Mouse (Mus musculus) embryo, embryonic 10.5 days (tissue): ENCODE results near the gene Fam19a3.
A peak's percentile ranks its signal among the peaks of the same experiment; 100 is the strongest.
"Not testable (repeated sequence)": the region's sequence is repeated elsewhere in the genome, so short reads cannot be mapped to it uniquely, and the experiment has no call there.

Source experiments
- DNase-seq: peaks from one replicate; pipeline ENCODE4 v3.0.0-alpha.2; 2015; ENCODE audit warnings: low spot score

Fam19a3 gene

DNA sequence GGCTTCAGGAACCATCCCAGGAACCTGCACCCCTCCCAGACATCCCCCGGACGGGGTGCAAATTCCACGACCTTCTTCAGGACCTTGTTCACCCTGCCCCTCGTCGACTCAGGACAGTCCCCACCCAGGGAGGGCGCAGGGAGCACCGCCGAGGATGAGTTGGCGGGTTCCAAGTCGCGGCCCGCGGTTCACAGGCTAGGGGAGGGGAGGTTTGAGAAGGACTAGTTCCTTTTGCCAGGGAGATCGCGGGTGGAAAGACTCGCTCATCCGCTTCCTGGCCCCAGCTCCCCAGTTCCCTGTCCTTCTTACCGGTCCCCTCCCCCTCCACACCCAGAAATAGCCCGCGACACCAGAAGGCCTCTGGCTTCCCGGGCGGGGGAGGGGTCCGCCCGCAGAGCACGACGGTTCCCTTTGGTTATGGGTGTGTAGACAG lies at the start of gene Fam19a3:
Fam19a3 (minus strand) TSS at position 370 of the 433 bp plus-strand sequence.
- peak; percentile 19 for DNase-seq

DNA sequence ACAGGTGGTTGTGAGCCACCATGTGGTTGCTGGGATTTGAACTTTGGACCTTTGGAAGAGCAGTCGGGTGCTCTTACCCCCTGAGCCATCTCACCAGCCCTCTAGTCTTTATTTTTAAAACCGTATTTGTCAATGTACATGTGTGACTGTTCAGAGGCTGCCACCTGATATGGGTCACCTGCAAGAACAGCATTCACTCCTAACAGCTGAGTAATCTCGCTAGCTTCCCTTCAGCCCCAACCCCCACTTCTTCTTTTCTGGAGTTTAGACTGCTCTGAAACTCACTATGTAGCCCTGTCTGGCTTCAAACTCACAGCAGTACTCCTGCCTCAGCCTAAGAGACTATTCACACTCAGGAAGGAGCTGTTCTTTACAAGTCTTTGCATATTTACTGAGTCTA lies 40.8 kb upstream of the Fam19a3 start:
- no peak for DNase-seq

DNA sequence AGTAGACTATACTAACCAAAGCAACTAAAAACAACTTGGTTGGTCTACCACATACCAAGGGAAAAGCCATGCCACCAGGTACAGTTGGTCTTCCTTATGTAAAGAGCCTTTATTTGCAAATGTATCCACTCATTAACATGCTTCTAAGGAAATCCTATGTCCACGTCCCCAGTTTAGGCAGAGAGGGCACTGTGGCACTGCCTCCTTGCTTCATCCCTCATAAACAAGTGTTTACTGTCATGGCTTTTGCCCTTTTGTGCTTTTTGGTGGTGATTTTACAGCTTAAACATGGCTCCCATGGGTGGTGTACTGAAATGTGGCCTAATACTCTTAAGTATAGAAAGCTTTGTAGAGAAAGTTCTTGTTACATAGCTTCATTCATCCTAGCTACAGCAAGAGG lies 38.8 kb upstream of the Fam19a3 start:
- DNase-seq, result no peak

DNA sequence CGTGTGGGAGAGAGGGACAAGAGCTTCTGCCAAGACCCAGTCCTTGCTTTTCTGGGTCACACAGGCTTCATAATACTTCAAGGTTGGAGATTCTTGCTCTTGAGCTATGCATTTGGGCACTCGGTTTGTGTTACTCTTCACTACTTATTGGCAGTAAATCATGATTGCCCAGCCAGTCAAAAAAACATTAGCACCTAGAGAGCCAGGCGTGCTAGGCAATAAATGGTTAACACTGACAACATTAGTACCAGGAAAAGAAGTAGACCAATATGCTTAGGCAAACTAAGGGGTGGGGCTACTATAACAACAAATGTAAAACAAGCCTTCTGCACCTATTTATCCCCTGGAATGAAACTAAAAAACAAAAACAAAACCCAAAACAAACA lies 37.1 kb upstream of the Fam19a3 start:
- no peak for DNase-seq

DNA sequence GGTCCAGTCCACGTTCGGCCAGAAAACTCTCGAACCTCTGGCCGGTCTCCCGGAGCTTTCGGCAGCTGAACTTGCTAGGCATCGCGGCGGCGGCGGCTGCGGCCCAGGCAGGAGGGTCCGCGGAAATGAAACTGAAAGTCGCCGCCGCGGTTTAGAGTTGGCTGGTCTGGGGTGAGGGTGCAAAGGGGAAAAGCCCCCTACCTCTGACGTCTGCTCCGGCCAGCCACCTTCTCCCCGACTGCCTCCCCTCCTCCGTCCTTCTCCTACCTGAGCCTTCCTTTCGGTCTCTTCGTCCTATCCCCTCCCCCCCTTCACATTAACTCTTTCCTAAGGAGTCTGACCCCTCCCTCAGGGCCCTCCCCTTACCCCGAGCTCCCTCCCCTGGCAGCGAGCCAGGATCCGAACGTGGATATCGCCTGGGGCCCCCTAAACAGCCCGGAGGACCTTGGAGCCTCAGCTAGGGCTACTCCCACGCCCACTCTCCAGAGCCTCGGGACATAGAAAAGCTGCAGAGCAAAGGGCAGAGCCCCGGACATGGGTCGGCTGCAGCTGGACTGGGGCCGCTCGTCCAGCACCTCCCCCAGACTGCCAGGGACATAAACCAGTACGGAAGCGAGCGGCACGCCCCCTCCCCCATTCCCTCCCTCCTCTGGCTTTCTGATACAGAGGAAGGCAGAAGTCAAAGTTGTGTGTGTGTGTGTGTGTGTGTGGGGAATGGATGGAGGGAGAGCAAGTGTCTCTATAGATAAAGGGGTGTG lies 36.5 kb upstream of the Fam19a3 start, which contains the start of gene Mov10:
Mov10 (minus strand) TSS at position 573 of the 758 bp plus-strand sequence.
- DNase-seq, result peak; percentile 85

DNA sequence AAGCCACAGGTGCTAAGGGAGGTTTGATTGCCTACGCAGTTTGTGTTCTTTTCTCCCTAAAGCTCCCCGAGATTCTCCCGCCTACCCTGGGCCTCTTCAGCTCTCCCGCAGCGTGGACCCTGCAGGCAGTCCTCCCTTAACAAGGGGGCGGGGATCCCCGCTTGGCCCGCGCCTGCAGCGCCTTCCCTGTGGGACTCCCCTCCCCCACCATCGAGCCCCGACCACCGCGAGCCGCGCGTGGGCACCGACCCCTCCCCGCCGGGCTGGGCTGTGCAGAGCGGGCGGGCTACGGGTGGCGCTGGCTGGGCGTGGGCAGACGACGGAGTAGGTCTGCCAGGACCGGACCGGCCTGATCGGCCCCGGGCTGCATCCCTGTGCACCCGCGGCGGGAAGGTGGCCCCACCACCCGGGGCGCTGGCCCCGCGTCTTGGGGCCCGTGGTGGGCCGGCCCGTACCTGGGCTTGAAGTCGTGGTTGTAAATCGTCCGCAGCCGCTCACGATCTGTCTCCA lies 35.9 kb upstream of the Fam19a3 start:
- peak; percentile 61 for DNase-seq

DNA sequence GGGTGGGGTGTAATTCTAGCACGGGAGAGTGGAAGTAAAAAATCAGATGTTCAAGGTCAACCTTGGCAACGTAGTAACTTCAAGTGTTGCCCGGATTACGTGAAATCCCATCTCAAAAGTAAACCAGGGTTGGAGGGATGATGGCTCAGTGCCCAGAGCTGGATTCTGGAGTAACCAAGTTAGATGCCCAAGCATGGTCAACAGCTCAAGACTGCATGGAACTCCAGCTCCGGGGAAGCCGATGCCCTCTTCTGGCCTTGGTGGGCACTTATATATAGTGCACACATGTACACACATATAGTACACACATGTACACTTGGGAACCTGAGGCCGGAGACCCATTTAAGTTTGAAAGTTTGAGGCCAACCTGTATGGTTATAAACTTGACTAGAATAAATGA lies 34.5 kb upstream of the Fam19a3 start:
- DNase-seq, result no peak

DNA sequence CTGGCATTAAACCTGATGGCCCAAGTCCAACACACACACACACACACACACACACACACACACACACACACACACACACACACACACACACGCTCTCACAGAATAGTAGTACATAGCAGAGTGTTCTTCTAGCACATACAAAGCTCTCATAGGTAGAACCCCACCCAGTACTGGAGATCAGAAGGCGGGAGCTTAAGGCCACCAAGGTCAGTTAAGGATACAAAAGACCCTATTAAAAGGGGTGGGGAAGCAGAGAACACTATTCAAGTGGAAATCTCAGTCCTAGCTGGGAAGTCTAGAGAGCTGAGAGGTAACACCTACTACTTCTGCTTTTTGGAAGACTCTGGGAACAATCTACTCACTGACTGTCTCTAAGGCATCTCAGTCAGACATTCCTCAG lies 33.7 kb upstream of the Fam19a3 start:
- no peak for DNase-seq

DNA sequence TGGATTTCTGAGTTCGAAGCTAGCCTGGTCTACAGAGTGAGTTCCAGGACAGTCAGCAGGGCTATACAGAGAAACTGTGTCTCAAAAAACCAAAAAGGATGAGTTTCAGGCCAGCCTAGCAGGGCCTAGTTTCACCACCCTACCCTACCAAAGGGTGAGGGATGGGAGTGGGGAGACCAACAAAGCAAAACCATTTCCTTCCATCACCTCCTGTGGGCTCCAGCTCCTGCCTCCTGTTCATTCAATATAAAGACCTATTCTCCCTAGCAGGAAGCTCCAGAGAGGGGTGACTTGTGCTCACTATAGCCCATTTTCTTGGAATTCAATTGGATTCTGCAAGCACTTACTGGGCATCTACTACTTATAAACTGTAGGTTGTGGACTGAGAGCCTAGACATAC lies 33.1 kb upstream of the Fam19a3 start:
- no peak for DNase-seq

DNA sequence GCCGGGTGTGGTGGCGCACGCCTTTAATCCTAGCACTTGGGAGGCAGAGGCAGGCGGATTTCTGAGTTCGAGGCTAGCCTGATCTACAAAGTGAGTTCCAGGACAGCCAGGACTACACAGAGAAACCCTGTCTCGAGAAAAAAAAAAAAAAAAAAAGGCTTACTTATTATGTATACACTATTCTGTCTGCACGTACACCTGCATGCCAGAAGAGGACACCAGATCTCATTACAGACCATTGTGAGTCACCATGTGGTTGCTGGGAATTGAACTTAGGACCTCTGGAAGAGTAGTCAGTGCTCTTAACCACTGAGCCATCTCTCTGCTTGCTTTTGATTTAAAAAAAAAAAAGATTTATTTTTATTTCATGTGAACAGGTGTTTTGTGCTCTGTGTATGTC lies 31.6 kb upstream of the Fam19a3 start:
- DNase-seq, result not testable (repeated sequence)

DNA sequence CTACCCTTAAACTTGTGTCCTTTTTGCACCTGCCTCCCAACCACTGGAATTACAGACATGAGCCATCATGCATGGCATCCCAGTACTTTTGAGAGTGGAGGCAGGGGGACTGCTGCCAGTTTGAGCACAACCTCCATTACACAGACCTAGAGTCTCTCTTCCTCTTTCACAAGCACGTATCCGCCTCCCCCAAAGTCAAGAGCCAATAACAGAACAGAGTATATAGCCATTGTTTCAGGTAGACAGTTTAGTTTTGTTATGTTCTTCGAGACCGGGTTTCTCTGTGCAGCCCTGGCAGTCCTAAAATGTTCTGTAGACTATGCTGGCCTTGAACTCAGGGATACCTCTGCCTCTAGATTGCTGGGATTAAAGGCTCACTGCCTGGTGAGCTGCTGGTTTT lies 30.6 kb upstream of the Fam19a3 start:
- no peak for DNase-seq

DNA sequence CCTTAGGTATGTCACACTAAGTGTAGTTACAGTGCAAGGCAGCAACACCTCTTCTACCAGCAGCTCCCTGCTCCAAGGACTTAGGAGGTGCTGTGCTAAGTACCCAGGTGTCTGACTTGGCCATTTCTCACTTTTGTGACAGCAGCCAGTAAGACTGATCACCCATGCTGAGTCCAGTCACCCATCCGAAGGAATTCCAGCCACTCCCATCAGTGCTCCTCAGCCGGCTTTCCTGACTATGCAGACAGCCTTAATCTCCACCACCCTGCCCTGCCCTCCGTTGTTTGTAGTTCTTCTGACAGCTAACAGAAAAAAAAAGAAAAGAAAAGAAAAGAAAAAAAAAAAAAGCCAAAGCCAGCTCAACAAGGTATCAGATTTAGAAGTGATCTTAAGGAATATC lies 30.1 kb upstream of the Fam19a3 start:
- no peak for DNase-seq

DNA sequence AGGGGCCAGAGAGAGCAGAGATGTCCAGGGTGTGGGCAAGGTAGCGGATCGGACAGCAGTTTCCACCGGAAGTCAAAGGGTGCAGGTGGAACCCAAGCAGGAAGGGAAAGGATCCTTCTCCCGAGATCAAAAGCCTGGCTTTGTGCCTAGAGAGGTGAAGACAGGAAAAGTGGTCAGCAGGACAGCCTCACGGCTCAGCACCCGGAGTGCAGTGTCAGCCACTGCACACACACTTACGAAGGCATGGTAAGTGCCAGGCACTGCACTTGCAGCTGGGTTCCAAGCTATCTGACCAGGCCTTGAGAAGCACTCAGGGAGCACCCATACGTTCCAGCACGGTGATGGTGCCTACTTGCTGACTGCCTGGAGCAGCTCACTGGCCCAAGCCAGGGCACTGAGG lies 23.9 kb upstream of the Fam19a3 start:
- no peak for DNase-seq

DNA sequence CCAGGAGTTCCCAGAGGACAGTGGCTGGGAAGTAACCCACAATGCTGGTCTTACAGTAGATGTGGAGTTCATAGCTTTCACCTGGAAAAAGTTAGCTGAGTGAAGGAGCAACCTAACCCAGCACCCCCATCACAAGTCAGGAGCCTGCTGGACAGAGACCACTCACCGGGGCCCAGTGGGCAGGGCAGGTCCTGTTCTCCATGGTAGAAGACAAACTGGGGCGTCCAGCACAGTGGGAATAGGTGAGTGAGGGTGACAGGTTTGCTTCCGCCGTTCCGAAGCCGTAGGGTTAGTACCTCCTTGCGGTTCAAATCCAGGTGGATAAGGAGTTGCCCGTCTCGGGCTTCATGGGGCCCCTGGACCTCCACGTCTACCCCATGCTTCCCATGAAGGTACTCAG lies 22.7 kb upstream of the Fam19a3 start:
- DNase-seq, result no peak

DNA sequence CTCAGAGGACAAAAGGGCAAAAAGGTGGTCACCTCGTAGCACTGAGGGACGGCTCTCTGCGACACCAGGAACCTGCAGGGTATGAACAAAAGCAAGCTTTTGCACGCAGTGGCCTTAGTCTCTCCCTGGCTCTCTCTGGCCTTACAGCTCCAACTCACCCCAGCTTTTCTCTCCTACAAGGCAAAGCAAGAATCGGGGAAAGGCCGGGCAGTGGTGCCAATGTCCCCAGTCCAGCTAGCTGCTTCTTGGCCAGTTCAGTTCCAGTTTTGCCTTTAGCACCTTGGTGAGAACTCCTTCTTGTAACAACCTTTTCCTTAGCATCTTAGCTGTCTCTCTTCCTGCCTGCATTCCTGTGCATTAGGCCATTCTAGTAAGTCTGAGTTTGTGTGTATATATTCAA lies 19.8 kb upstream of the Fam19a3 start:
- no peak for DNase-seq

DNA sequence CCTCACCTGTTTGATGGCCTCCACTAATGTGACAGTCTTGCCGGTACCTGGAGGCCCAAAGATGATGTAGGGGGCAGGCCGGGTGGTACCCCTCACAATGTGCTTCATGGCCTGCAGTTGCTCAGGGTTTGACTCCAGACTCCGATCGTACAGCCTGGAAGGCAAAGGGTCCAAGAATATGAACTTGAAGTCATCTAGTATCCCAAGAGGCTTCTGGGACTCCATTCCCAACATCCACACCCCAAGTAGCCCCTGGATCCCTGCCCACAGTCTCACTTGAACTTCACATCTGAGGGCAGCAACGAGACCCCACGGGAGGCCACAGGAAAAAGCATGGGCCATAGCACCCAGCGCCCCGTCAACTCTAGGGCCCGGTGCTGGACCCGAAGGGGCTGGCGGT lies 19.0 kb upstream of the Fam19a3 start:
- DNase-seq, result no peak

DNA sequence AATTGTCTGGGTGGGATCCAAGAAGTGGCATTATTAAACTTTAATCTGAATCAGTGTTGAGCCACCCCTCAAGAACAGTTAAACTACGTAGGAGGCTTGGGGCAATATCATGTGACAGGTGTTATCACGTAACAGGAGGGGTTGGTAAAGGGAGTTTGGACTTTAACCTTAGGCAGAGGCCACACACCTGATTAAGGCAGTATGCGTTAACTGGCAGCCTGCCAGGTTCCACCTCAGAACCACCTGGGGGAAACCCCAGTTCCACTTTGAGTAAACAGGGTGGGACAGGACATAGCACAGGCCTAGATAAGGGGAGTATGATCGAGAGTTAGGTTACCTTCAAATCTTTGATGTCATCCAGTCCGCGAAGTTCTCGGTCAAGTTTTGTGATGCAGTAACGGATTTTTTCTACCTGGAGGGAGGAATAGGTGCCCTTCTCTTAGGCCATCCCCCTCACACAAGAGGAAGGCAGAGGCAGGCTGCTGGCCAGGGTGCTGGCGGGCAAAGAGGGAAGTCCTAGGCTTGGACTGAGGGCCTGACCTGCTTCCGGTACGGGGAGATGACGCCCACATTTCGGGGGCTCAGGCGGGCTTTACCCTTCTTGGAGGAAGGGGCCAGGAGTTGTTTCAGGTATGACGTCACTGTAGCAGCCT lies 14.9 kb upstream of the Fam19a3 start:
- DNase-seq, result no peak

DNA sequence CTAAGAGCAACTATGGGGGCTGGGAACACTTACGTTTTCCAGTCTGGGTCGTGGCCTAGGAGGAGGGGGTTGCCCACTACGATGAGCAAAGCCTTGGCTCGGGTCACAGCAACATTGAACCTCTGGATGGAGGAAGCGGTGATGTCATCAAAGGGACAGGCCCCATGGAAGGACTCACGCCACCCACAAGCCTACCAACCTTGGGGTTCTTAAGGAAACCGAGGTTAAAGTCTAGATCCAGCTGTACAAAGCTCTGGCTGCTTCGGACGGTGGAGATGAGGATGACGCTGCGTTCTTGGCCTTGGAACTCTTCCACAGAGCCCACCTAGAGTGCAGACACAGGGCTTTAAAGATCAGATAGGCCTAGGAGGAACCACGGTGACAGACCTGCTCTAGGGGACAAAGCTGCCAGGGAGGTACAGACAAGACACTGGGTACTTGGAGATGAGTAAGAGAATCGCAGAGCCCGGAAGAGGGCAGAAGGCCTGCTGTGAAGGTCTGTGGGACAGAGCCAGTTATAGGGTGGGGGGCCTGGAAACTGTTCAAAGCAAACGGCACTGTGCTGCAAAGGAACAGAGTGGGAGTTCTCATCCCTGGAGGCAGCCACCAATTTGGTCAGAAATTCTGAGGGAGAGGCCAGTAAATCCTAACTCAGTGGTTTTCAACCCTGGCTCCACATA lies 14.2 kb upstream of the Fam19a3 start:
- DNase-seq, result no peak

DNA sequence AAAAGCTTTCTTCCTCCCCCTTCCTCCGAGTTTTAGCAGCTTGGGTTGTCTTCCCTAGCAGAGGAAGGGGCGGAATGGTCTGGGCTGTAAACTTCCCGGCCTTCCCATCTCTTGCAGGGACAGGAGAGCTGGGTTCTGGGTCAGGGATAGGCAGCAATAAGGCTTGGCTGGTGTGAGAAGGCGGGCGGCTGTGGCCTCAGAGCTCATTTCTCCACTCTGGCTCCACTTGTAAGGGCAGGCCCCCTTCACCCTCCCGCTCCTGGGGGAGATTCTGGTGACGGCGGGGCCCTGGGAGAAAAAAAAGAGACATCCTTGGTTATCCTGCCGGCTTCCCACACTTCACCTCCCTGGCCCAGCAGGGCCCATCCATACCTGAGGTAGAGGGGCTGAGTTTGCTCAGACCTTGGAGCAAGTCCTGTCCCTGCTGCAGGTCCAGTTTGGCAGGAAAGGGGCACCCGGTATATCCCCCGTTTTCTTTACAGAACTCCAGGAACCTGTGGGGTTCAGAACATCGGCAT lies 13.4 kb upstream of the Fam19a3 start:
- DNase-seq, result no peak

DNA sequence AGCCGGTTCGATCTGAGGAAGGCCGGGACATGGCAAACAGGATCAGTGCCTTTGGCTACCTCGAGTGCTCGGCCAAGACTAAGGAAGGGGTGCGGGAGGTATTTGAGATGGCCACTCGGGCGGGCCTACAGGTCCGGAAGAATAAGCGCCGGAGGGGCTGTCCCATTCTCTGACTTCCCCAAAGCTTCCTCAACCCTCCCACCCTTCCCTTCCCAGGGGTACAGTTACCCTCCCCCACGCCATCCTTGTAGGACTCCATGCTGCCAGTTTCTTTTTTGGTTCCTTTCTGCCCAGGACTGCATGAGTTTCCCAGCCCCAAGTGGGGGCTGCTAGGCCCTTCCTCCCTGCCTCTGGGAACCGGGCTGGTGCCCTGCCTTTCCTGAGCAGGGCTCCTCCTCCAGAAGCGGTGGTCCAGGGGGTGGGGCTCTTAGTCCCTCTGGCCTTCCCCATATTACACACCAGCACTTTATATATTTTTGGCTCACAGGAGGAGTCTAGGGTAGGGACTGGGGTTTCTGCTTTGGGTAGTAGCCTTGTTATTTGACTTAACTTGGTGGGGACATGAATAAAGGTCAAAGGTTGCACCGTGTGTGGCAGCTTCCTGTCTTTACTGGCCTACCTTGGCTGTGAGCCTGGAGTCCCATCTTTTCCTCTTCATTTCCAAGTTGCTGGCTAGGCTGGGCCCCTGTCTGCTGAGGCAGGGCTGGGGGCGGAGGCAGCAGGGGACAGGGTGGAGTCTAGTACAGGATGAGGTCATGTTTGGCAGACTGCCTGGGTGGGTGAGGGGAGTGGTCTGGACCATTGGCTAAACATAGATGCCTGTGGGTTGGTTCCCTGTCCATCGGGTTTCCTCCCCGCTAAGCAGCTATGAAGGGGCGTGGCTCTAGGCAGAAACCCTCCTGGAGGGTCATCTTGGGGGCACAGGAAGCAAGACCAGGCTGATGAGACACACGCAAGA lies 12.5 kb upstream of the Fam19a3 start:
- peak; percentile 93 for DNase-seq
